Mouse (Mus musculus): ENCODE measurements at regions not wholly inside any gene's neighbourhood (a gene's known extent, or its start where the extent isn't known, plus 50 kb on each side); places are given as distances from the start of the nearest gene placed in this dataset.

DNA sequence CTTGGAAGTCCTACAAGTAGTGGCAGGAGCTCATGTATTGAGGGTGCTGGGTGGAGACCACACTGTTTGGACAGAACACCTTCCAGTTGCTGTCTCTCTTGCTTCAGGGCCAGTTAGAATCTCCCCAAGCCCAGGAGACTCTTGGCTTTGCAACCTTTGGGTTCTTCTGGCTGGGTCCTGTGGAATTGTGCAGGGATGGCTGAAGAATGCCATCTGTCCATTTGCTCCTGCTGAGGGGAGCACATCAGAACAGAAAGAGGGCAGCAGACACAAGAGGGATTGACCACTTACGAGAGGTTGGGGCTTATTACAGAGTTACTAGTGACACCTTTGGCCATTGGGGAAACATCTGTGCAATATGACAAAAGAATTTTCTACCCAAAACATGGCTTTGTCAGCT lies 145.1 kb downstream of the Rps24 start:
- DNase-seq (ENCODE audit: low read depth) = no peak

DNA sequence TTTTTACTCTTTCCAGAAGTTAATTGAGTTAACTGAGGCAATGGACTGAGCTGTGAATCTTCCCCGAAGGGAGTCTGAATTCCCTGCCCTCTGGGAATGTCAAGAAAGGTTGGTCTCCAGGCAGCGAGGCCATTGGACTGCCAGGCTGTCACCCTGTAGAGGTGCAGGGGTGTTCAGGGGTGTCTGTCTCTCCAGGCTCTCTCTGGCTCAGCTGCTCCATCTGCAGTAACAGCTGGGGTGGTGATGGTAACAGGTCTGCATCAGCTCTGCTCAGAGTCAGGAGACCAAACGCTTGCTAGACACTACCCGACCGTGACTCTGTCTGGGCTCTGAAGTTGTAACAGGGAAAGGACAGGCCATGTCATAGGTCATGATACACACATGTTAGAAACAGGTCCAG lies 154.9 kb downstream of the Rps24 start:
- DNase-seq (ENCODE audit: low read depth) = no peak

DNA sequence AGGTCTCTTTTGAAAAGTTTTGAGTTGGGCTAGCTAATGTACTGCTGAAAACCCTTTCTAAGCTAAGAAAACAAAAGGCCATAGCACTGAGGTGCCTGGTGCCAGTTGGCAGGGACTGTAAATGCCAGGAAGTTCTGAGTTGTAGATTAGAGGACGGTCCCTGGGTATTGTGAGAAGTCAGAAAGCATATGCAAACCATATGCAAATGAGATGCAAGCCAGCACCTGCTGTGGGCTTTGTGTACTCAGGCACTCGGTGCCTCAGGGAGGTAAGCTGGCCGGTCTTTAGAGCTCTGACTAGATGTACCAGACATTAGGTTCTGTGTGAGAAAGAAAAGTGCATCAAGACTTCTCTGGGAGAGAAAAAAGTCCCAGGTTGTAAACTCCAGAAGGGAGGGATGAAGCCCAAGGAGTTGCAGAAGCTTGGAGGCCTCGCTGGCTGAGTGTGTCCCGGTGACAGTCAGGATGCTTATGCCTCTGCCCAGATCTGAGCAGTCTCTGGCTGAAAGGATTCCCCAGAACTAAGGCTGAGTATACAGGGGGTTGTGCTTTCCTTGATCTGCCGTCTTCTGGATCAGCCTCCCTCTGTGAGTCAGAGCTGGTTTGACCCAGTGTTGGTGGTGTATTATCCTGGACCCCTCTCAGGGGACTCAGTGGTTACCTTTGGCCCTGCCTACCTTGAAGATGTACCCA lies 157.3 kb downstream of the Rps24 start:
- no peak for DNase-seq (ENCODE audit: low read depth)

DNA sequence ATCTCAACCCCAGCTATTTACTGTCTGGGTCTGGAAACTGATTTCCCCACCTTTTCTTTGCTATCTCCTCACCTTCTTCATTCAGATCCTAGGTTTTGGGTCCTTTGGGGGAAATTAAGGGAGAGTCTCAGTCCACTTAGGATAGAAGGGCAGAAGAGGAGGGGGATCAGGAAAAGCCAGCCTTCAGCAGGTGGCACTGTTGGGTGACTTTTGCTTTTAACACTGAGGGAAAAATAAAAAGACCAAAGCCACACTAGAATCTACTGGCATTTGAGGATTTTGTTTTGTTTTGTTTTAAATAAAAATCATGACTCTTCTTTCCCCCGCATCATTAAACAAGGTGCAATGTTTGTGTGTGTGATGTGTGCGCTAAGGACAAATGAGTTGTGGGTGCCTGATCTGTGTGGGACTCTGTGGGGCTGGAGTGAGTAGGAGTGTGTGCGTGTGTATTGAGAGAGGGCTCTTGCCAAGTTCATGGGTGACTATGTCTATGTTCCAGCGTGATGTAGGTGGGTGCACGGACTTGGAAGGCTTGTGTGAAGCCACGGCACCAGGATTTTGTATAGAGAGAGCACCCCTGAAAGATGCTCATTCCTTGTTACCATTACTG lies 159.4 kb downstream of the Rps24 start:
- peak; percentile 11 for DNase-seq (ENCODE audit: low read depth)

DNA sequence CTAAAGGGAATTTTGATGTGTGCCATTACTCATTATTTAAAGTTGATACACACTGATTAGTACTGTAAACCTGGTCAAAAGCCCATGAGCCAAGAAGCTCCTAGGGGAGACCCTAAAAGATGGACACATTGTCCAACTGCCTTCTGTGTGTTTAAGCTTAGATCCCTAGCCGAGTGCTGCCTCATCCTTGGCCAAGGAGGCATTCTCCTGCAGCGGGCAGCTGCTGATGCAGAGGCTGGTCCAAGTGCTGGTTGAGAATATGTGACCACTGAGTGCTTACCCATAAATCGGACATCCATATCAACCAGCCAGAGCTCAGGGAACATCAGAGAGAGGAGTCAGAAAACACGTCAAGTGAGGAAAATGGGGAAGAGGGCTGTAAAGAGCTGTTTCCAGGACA lies 160.8 kb downstream of the Rps24 start:
- no peak for DNase-seq (ENCODE audit: low read depth)

DNA sequence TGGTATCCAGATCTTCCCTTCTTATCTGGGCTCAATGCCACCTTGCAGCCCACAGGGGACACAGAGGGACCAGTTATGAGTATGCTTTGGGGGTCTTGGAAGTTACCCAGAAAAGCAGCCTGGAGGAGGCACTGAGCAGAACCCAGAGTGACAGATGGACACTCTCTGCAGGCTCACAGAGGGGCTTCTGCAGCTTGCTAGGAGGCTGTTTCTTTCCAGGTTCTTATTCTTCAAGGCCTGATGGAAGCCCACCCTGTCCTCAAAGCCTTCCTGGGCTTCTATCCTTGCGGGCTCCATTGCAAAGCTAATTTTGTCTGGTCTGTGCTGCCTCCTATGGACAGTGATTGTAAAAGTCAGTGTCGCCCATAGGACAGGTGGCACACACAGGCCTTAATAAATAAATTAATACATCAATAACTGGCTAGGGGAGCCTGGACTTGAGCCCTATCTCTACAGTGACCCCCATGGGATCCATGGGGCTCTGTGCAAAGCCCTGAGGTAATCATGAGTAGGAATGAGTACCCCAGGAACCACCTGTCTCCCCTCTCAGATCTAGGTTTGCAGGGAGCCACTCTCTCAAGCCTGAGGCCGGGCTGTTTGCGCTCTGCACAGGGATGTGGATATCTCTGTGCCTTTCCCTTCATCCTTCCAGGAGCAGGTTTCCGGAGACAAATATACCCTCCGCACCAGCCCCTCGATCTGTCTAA lies 163.4 kb downstream of the Rps24 start:
- DNase-seq (ENCODE audit: low read depth) = no peak

DNA sequence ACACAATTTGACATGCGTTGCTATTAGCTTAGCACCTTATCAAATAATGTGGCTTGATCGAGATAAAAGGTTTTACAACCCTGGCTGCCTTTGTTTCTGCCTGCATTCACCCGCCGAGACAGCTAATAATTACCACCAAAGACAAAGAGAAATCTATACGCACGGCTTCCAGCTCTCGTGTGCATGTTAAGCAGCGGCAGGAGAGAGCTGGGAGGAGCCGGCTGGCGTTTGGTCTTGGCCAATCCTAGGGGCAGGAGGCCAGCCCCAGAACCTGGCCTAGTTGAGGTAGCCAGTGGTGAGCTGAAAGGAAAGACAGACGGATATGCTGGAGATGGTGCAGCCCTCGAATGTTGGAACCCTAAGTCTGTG lies 164.0 kb downstream of the Rps24 start:
- no peak for DNase-seq (ENCODE audit: low read depth)

DNA sequence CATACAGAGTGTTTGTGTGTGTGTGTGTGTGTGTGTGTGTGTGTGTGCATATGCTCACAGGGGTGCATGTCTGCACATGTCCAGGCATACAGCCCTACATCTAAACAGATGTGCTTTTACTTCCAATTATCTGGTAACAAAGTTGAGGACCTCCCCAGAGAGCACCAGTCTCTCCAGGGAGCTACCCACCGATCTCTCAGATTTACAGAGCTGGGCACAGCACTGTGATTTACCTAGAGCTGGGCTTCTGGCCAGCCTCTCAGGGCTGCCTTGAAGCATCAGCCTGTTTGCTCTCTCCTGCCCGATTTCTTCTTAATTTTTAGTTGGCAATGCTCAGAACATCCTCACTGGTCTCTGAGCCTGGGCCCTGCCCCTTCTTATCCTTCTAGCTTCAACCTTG lies 165.7 kb downstream of the Rps24 start:
- no peak for DNase-seq (ENCODE audit: low read depth)

DNA sequence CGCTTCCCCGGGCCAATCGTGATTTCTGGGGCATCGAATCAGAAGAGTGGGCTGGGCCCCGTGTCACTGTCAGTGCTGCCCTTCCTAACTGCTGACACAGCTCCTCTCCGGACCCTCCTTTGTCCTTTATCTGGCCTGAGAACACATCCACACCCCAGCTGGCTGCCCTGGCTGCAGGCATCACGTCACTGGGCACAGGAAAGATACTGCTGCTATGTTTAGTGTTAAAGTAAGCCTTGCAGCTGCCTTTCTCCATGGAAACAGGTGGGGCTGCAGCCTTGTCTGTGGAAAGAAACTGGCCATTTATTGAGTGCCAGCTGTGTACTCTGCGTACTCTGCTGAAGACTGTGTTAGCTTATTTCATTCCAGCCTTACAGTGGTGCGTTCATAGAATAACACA lies 168.7 kb downstream of the Rps24 start:
- no peak for DNase-seq (ENCODE audit: low read depth)

DNA sequence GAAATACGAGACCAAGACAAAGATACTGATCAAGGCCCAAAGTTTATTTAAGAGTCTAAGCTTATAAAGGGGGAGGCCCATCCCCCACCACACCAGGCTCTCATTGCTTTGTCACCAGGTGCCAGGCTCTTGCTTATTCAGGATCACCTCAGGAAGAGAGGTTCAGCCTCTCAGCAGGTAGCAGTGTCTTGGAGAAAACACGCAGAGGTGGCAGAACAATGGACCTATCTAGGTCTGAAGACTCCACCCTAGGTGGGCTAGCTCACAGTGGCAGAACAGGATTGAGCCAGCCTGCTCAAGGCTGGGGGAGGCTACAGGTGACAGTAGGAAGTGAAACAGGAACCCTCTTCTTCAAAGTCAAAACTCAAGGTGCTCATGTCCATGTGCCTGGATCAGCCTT lies 174.9 kb downstream of the Rps24 start:
- DNase-seq (ENCODE audit: low read depth) = no peak

DNA sequence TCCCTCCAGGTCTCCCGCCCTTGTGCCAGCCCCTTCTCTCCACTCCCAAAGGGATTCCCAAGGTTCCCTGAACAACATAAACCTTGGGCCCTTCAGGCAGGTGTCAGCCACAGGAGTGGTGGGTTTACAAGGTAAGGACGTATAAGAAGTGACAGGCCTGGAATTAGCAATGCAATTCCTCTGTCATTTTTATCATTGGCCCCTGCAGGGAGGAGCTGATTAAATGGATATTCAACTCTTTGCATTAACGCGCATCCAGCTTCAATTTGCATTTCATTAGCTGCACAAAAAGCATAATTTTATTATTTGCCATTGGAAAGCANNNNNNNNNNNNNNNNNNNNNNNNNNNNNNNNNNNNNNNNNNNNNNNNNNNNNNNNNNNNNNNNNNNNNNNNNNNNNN lies 178.3 kb downstream of the Rps24 start:
- DNase-seq (ENCODE audit: low read depth) = no peak
